Mouse (Mus musculus): ENCODE measurements around the gene Lars2.
A peak's percentile ranks its signal among the peaks of the same experiment; 100 is the strongest.

Gene Lars2

GRCm38 (mm10) chr9:123507380-123507779, 140.7 kb downstream of the Lars2 start:
- peak; percentile 31 for DNase-seq (ENCODE audit: low spot score)

GRCm38 (mm10) chr9:123508986-123509385, 142.3 kb downstream of the Lars2 start:
- no peak for DNase-seq (ENCODE audit: low spot score)

GRCm38 (mm10) chr9:123509638-123510604, 143.2 kb downstream of the Lars2 start:
- peak; percentile 30 for DNase-seq (ENCODE audit: low spot score)

- no peak for DNase-seq (ENCODE audit: low spot score)
Measured at GRCm38 (mm10) chr9:123510926-123511325, 144.2 kb downstream of the Lars2 start.

All from MN1 (cell line).